ENCODE assay signal across 18 mouse cellular contexts in the genomic region with DNA sequence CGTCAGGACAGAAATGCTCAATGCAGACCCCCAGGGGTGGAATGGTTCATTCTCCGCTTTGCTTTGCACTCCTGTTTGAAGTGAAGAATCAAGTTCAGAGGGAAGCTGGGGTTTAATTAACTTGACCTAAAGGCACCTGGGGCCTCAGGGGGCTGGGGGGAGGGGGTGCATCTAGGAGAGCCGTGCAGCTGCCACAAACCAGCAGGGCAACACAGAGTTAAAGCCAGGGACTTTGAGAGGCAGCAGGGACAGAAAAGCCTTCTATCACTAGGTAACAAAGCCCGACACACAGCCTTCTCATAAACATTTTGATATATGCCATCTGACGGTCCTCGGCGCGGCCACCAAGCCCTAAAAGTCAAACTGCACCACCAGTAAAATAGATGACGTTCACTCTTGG.
A peak's percentile ranks its signal among the peaks of the same experiment; 100 is the strongest.
DNase-seq lines count a peak whose midpoint lies in the region; ATAC-seq and TF ChIP-seq lines count a peak whose summit lies in the region.
"Had no signal": no experiment of that assay in that cellular context is flagged by ENCODE, and none has a peak within 500 bp of the region (broad histone marks: within the 10 kb centered on the region; RNA-seq: fewer than 3 reads in every experiment).

No protein-coding gene starts in this region.

- H3K27ac ChIP-seq in hindbrain, embryonic 11.5 days (ENCODE audit: low read depth, low read length), result peak overlapping the region; percentile 56
- H3K27ac ChIP-seq in hindbrain, postnatal 0 days, result no peak overlapping the region
- no peak overlapping the region for H3K27ac ChIP-seq in embryonic facial prominence, embryonic 11.5 days (replicated peaks; ENCODE audit: low read depth, low read length)
- H3K27ac ChIP-seq in hindbrain, embryonic 14.5 days, result peak overlapping the region; percentile 10; the same call in 1 of the 2 replicates
- 0 out of 2 replicates have a peak overlapping the region, but pooled peaks have one; percentile 33 for H3K27ac ChIP-seq in neural tube, embryonic 12.5 days
- H3K27ac ChIP-seq: liver, embryonic 13.5 days; stomach, embryonic 15.5 days had no signal

- H3K4me3 ChIP-seq in hindbrain, embryonic 11.5 days (ENCODE audit: low read depth, low read length), result no peak overlapping the region
- H3K4me3 ChIP-seq in hindbrain, postnatal 0 days (ENCODE audit: low read length), result no peak overlapping the region
- no peak overlapping the region for H3K4me3 ChIP-seq in embryonic facial prominence, embryonic 11.5 days (ENCODE audit: low read depth, low read length)
- H3K4me3 ChIP-seq in hindbrain, embryonic 14.5 days (replicated peaks; ENCODE audit: low read length), result no peak overlapping the region
- no peak overlapping the region for H3K4me3 ChIP-seq in neural tube, embryonic 12.5 days
- H3K4me3 ChIP-seq: liver, embryonic 13.5 days; stomach, embryonic 15.5 days had no signal

- no peaks in the 10 kb centered on the region for H3K9me3 ChIP-seq in hindbrain, embryonic 11.5 days (ENCODE audit: control insufficient read depth, low read length)
- no peaks in the 10 kb centered on the region for H3K9me3 ChIP-seq in hindbrain, postnatal 0 days (ENCODE audit: low read length)
- H3K9me3 ChIP-seq in embryonic facial prominence, embryonic 11.5 days (replicated peaks; ENCODE audit: control insufficient read depth, low read length), result no peaks in the 10 kb centered on the region
- no peaks in the 10 kb centered on the region for H3K9me3 ChIP-seq in hindbrain, embryonic 14.5 days (ENCODE audit: control insufficient read depth, low read length)
- H3K9me3 ChIP-seq in neural tube, embryonic 12.5 days, result no peaks in the 10 kb centered on the region
- H3K9me3 ChIP-seq: G1E; liver, embryonic 13.5 days; stomach, embryonic 15.5 days had no signal

- no peak overlapping the region for H3K4me2 ChIP-seq in hindbrain, embryonic 11.5 days (replicated peaks; ENCODE audit: low read depth, low read length)
- no peak overlapping the region for H3K4me2 ChIP-seq in hindbrain, postnatal 0 days (ENCODE audit: low read depth, low read length)
- H3K4me2 ChIP-seq in embryonic facial prominence, embryonic 11.5 days (ENCODE audit: low read depth, low read length), result no peak overlapping the region
- H3K4me2 ChIP-seq in hindbrain, embryonic 14.5 days (replicated peaks), result no peak overlapping the region
- peak overlapping the region; percentile 10 for H3K4me2 ChIP-seq in neural tube, embryonic 12.5 days (replicated peaks)
- H3K4me2 ChIP-seq: liver, embryonic 13.5 days; stomach, embryonic 15.5 days had no signal

- ATAC-seq in hindbrain, embryonic 11.5 days (ENCODE audit: low FRiP score), result no peak
- ATAC-seq in hindbrain, postnatal 0 days, result no peak
- ATAC-seq in embryonic facial prominence, embryonic 11.5 days (replicated peaks; ENCODE audit: insufficient number of reproducible peaks, low FRiP score, low TSS enrichment, low read depth), result no peak
- ATAC-seq in hindbrain, embryonic 14.5 days (ENCODE audit: low FRiP score), result no peak
- peak; percentile 64; the same call in 1 of the 2 replicates for ATAC-seq in neural tube, embryonic 12.5 days (ENCODE audit: low FRiP score, low read depth)
- ATAC-seq: lung, postnatal 0 days had no signal

- H3K4me1 ChIP-seq in hindbrain, embryonic 11.5 days (replicated peaks; ENCODE audit: control insufficient read depth, insufficient read depth, low read length), result peaks cover 7% of the 10 kb centered on the region
- H3K4me1 ChIP-seq in hindbrain, postnatal 0 days (ENCODE audit: insufficient read depth, low read length), result no peaks in the 10 kb centered on the region; the same call in 1 of the 2 replicates
- peaks cover 8% of the 10 kb centered on the region; the same call in 1 of the 2 replicates for H3K4me1 ChIP-seq in embryonic facial prominence, embryonic 11.5 days (ENCODE audit: control insufficient read depth, insufficient read depth, low read length)
- H3K4me1 ChIP-seq in hindbrain, embryonic 14.5 days (replicated peaks; ENCODE audit: control insufficient read depth, insufficient read depth, low read length), result peaks cover 10% of the 10 kb centered on the region
- H3K4me1 ChIP-seq in neural tube, embryonic 12.5 days, result peaks cover 21% of the 10 kb centered on the region

- TF ChIP-seq CTCF in hindbrain, postnatal 0 days (IDR thresholded peaks at IDR 0.05; ENCODE audit: low read depth), result no peak

- no peaks in the 10 kb centered on the region for H3K27me3 ChIP-seq in hindbrain, embryonic 11.5 days (ENCODE audit: control insufficient read depth, insufficient read depth, low read length)
- H3K27me3 ChIP-seq in hindbrain, postnatal 0 days (ENCODE audit: insufficient read depth, low read length), result no peaks in the 10 kb centered on the region
- no peaks in the 10 kb centered on the region for H3K27me3 ChIP-seq in embryonic facial prominence, embryonic 11.5 days (ENCODE audit: control insufficient read depth, insufficient read depth, low read length)
- no peaks in the 10 kb centered on the region for H3K27me3 ChIP-seq in hindbrain, embryonic 14.5 days (ENCODE audit: control insufficient read depth, insufficient read depth, low read length)
- no peaks in the 10 kb centered on the region for H3K27me3 ChIP-seq in neural tube, embryonic 12.5 days (replicated peaks)
- H3K27me3 ChIP-seq: stomach, embryonic 15.5 days had no signal

- H3K9ac ChIP-seq in hindbrain, embryonic 11.5 days (ENCODE audit: low read depth, low read length), result no peak overlapping the region
- no peak overlapping the region for H3K9ac ChIP-seq in hindbrain, postnatal 0 days (replicated peaks; ENCODE audit: low read length)
- no peak overlapping the region for H3K9ac ChIP-seq in embryonic facial prominence, embryonic 11.5 days (replicated peaks; ENCODE audit: low read length)
- H3K9ac ChIP-seq in hindbrain, embryonic 14.5 days, result no peak overlapping the region
- no peak overlapping the region for H3K9ac ChIP-seq in neural tube, embryonic 12.5 days
- H3K9ac ChIP-seq: liver, embryonic 13.5 days; stomach, embryonic 15.5 days had no signal

- 54% methylated on average over 9 of the region's 9 CpGs for WGBS in hindbrain, embryonic 11.5 days
- 30% methylated on average over 9 of the region's 9 CpGs for WGBS in hindbrain, postnatal 0 days
- WGBS in embryonic facial prominence, embryonic 11.5 days, result 38% methylated on average over 9 of the region's 9 CpGs
- 29% methylated on average over 9 of the region's 9 CpGs for WGBS in hindbrain, embryonic 14.5 days
- 9% methylated on average over 9 of the region's 9 CpGs for WGBS in neural tube, embryonic 12.5 days

- no peak for DNase-seq in hindbrain, embryonic 11.5 days (ENCODE audit: low spot score)
- no peak for DNase-seq in hindbrain, postnatal 0 days (ENCODE audit: low spot score)
- DNase-seq in embryonic facial prominence, embryonic 11.5 days (ENCODE audit: low spot score), result peak; percentile 22
- no peak for DNase-seq in hindbrain, embryonic 14.5 days (ENCODE audit: low spot score)
- DNase-seq in adrenal gland, adult 8-10 months, result no peak
- no peak for DNase-seq in adrenal gland, postnatal 10 days
- DNase-seq: adrenal gland, adult 2 months; cerebellum, adult 8-10 months; heart, adult 18-20 months; kidney, adult 8-10 months; kidney, postnatal 4 days; liver, embryonic 13.5 days; spleen, adult 18-20 months; thymus, postnatal 36 days had no signal

- no peaks in the 10 kb centered on the region for H3K36me3 ChIP-seq in hindbrain, embryonic 11.5 days (ENCODE audit: control insufficient read depth, insufficient read depth, low read length)
- H3K36me3 ChIP-seq in hindbrain, postnatal 0 days (ENCODE audit: insufficient read depth, low read length), result no peaks in the 10 kb centered on the region
- H3K36me3 ChIP-seq in embryonic facial prominence, embryonic 11.5 days (replicated peaks; ENCODE audit: control insufficient read depth, insufficient read depth, low read depth, low read length), result no peaks in the 10 kb centered on the region
- no peaks in the 10 kb centered on the region for H3K36me3 ChIP-seq in hindbrain, embryonic 14.5 days (replicated peaks; ENCODE audit: control insufficient read depth, insufficient read depth)
- H3K36me3 ChIP-seq in neural tube, embryonic 12.5 days, result no peaks in the 10 kb centered on the region
- H3K36me3 ChIP-seq: G1E; liver, embryonic 13.5 days; stomach, embryonic 15.5 days had no signal

Comparison
In these comparisons a context has a peak if more than half of its experiments do, and no peak if none do; other contexts are left out.
1. H3K27ac ChIP-seq: peak in hindbrain, embryonic 11.5 days (single experiment), hindbrain, embryonic 14.5 days (single experiment) and neural tube, embryonic 12.5 days (single experiment); none in hindbrain, postnatal 0 days (single experiment) and embryonic facial prominence, embryonic 11.5 days (single experiment).